Mouse (Mus musculus) A20 (cell line): ENCODE results near the gene Olfr725.

Experiments
- DNase-seq: peaks from one replicate; pipeline ENCODE4 v3.0.0-alpha.2; 2011; ENCODE audit warnings: low read depth, low spot score

Olfr725 gene

GRCm38 (mm10) chr14:50040275-50040674, at the start of gene Olfr725:
Olfr725 (minus strand) TSS chr14:50040375.
- DNase-seq: no peak

- DNase-seq: no peak
Measured at GRCm38 (mm10) chr14:50062733-50063104, 22.5 kb upstream of the Olfr725 start.

- DNase-seq: no peak
Measured at GRCm38 (mm10) chr14:50061955-50062732, 22.0 kb upstream of the Olfr725 start.

- no peak for DNase-seq
Measured at GRCm38 (mm10) chr14:50061590-50061954, 21.4 kb upstream of the Olfr725 start.

GRCm38 (mm10) chr14:50061179-50061578, 21.0 kb upstream of the Olfr725 start:
- DNase-seq: no peak

- no peak for DNase-seq
Measured at GRCm38 (mm10) chr14:50032041-50032440, 8.1 kb downstream of the Olfr725 start.

- DNase-seq: no peak
Measured at GRCm38 (mm10) chr14:50031356-50031755, 8.8 kb downstream of the Olfr725 start.

- DNase-seq: no peak
Measured at GRCm38 (mm10) chr14:50026371-50026770, 13.8 kb downstream of the Olfr725 start.
